Mouse (Mus musculus): ENCODE data around the gene Pfkp.

GRCm38 (mm10) chr13:6553708-6554107 lies 94.9 kb downstream of the Pfkp start:
- TF ChIP-seq CTCF (IDR thresholded peaks at IDR 0.05 in 2 of 3, conservative IDR thresholded peaks at IDR 0.05 in 1 of 3; ENCODE audit: control insufficient read depth in 1 of 3, insufficient read depth in 1 of 3, low read depth in 2 of 3, low read length in 3 of 3, poor library complexity in 1 of 3, severe bottlenecking in 1 of 3) (peak in 1 of 3 experiments; percentile 21; a peak in 1 of 6 replicates), POLR2A (IDR thresholded peaks at IDR 0.05; ENCODE audit: control insufficient read depth in 1 of 2, insufficient read depth in 1 of 2, low read depth in 1 of 2, low read length in 2 of 2, poor library complexity in 1 of 2) (no peak), TAL1 (IDR thresholded peaks at IDR 0.05; ENCODE audit: low read length) (no peak), MAZ (IDR thresholded peaks at IDR 0.05; ENCODE audit: low read depth, low read length) (no peak), TBP (IDR thresholded peaks at IDR 0.05; ENCODE audit: low read depth, low read length) (no peak), USF1 (IDR thresholded peaks at IDR 0.05; ENCODE audit: low read depth, low read length) (no peak), POLR2AphosphoS2 (IDR thresholded peaks at IDR 0.05; ENCODE audit: low read length) (no peak), ZMIZ1 (IDR thresholded peaks at IDR 0.05; ENCODE audit: low read depth, low read length) (no peak), ETS1 (IDR thresholded peaks at IDR 0.05; ENCODE audit: low read depth, low read length) (no peak), CHD2 (IDR thresholded peaks at IDR 0.05; ENCODE audit: low read length) (no peak), EP300 (IDR thresholded peaks at IDR 0.05; ENCODE audit: low read depth in 1 of 2, low read length in 2 of 2) (no peak)
